Mouse (Mus musculus): ENCODE measurements around the gene Slc45a3. TPM values are rescaled to one million over a fixed set of nuclear protein-coding genes. Genes with fewer than 3 reads are reported as not detected.

Slc45a3 gene
- polyA plus RNA-seq, 1 experiment from 2014 or later = 12.9 TPM

DNA sequence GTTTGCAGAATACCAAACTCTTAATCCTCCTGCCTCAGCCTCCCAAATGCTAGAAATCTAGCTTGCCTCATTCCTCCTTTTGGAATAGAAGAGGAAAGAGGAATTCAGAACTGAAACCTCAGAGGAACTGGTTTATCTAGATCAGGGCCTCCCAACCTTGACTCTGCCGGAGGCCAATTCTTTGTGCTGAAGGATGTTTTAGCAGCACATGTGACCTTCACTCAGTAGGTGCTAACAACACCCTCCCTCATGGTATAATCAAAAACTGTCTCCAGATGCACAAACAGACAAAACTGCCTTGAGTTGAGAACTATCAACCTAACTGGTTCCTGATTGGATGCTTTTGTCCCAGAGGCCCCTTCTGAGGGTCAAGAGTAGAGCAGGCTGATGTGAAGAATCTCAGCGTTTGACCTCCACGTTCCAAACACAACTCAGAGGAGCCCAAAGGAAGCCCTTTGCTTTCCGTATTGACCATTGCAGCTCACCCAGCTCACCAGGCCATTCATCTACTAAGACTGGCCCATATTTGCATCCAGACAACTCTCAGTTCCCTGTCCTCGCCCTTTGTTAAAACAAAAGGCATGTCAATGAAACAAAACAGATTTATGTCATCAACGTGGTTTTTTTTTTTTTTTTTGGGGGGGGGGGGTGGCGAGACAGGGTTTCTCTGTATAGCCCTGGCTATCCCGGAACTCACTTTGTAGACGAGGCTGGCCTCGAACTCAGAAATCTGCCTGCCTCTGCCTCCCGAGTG, 16.1 kb upstream of the Slc45a3 start:
- WGBS = 88% methylated on average over 11 of the region's 11 CpGs

DNA sequence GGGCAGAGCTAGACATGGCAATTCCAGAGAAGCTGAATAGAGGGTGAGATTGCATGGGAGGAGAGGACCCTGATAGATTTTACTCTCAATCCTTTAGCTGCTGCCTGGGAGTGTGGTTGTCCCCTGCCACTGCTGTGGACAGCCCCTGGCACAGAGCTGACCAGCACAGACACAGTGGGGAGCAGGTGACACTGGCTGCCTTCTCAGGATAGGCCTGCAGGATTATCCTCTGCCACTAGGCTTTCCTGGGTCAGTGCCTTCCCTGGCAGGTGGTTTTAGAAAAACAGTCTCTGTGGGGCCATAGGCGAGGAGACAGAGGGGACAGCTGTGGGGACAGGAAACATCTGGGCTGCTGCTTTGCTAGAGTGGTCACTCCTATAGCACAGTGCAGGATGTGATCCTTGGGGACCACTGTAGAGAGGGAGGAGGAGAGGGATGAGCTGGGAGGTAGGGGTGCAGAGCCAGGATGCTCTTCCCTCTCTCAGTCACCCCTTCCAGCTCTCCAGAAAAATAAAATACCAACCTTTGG, 14.7 kb upstream of the Slc45a3 start:
- WGBS = 58% methylated on average over 1 of the region's 1 CpGs

More for the DNA sequence above, 16.1 kb upstream of the Slc45a3 start:
- no peak overlapping the region for H3K27ac ChIP-seq
- no peaks in the 10 kb centered on the region for H3K36me3 ChIP-seq
- no peaks in the 10 kb centered on the region for H3K9me3 ChIP-seq
- no peak overlapping the region for H3K4me3 ChIP-seq (replicated peaks)
- no peaks in the 10 kb centered on the region for H3K27me3 ChIP-seq
- peaks cover 10% of the 10 kb centered on the region for H3K4me1 ChIP-seq (replicated peaks)
- no peak for ATAC-seq
- no peak overlapping the region for H3K4me2 ChIP-seq (replicated peaks)
- no peak overlapping the region for H3K9ac ChIP-seq (replicated peaks)

DNA sequence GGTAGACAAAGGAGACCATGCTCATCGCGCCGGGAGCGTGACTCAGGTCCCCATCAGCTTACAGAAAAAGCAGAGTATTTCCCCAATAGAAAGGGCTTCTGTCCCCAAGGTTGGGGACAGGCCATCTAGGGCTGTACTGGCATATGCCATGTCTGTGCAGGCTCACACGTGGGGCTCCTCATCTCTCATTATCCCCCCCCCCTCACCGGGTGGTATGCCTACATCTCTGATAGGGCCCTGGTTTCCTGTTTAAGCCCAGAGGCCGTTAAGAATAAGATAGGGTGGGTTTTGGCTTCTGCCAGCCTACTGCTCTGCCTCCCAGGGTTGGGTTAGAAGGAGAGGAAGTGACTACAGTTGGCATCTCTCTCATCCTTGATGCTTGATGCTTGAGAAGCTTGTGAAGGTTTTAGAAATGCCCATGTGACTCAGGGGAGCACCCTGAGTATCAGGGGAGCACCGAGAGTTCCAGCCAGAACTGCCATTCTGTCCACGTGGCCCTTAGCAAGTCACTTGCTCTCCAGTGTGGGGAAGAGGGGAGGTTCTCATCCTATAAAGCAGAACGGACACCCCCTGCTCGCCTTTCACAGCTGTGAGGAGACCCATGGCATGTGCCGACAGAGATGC, 8.4 kb upstream of the Slc45a3 start:
- Histone ChIP-seq H3K4me3 (replicated peaks) (no peak overlapping the region), H3K4me2 (replicated peaks) (no peak overlapping the region), H3K9ac (replicated peaks) (no peak overlapping the region), H3K9me3 (no peaks in the 10 kb centered on the region), H3K36me3 (no peaks in the 10 kb centered on the region), H3K27me3 (0 out of 2 replicates have a peak, but pooled peaks cover 8% of the 10 kb centered on the region), H3K27ac (no peak overlapping the region), H3K4me1 (replicated peaks) (no peaks in the 10 kb centered on the region)
- ATAC-seq = no peak
- 84% methylated on average over 12 of the region's 12 CpGs for WGBS

More for the DNA sequence above, 14.7 kb upstream of the Slc45a3 start:
- Histone ChIP-seq H3K9me3 (no peaks in the 10 kb centered on the region), H3K4me1 (replicated peaks) (peaks cover 10% of the 10 kb centered on the region), H3K4me2 (replicated peaks) (no peak overlapping the region), H3K9ac (replicated peaks) (no peak overlapping the region), H3K27ac (no peak overlapping the region), H3K36me3 (no peaks in the 10 kb centered on the region), H3K4me3 (replicated peaks) (no peak overlapping the region), H3K27me3 (no peaks in the 10 kb centered on the region)
- ATAC-seq = no peak

DNA sequence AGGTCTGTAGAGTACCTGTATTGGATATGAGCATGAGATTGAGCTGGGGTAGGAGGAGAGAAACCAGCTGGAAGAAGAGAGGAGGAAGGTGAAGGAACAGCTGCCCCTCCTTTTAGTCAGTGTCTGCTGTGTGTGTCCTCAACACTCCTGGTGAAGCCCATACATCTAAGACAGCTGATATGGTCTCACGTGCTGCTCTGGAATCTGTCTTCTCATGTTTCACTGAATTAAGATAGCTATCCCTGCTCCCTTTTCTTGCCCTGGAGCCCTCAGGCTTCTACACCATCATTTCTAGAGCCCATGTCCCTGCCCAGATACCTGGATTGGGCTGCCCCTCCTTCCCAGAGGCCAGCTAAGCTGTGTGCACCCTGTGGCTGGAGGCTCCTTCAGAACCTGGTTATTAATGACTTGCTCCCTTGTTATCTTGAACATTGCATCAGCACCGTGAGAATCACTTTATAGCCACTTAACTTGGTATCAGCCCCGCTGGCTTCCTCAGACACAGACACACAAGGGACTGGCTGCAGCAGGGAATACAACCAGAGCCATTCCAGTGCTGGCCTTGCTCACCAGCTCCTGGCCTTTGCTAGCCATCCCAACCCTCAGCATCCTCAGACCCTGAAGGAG, 7.5 kb upstream of the Slc45a3 start:
- 0 out of 2 replicates have a peak, but pooled peaks cover 14% of the 10 kb centered on the region for H3K27me3 ChIP-seq
- no peaks in the 10 kb centered on the region for H3K36me3 ChIP-seq
- H3K4me2 ChIP-seq (replicated peaks) = no peak overlapping the region
- WGBS = 59% methylated on average over 3 of the region's 3 CpGs
- H3K4me3 ChIP-seq (replicated peaks) = no peak overlapping the region
- H3K4me1 ChIP-seq (replicated peaks) = no peaks in the 10 kb centered on the region
- no peak overlapping the region for H3K9ac ChIP-seq (replicated peaks)
- no peaks in the 10 kb centered on the region for H3K9me3 ChIP-seq
- no peak overlapping the region for H3K27ac ChIP-seq
- no peak for ATAC-seq

DNA sequence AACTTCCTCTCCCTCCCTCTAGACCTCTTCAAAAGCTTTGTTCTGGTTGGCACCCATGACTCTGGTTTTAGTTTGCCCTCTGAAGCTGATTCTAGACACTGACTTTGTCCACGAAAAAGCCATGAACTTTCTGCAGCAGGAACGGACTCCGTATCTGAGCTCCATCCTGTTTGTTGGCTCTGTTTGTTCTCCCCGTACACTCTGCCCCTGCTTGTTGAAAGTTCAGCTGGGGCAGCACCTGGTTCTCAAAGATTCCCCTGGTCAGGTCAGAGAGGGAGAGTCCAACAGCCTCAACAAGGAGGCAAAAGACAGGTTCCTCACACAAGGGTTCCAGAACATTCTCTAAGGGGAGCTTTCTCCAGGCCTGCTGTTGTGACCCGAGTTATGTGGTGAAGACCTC, 5.4 kb upstream of the Slc45a3 start:
- WGBS = 86% methylated on average over 5 of the region's 5 CpGs
- ATAC-seq = no peak
- H3K4me1 ChIP-seq (replicated peaks) = peaks cover 4% of the 10 kb centered on the region
- H3K9me3 ChIP-seq = no peaks in the 10 kb centered on the region
- no peak overlapping the region for H3K4me2 ChIP-seq (replicated peaks)
- no peaks in the 10 kb centered on the region for H3K36me3 ChIP-seq
- H3K4me3 ChIP-seq (replicated peaks) = no peak overlapping the region
- no peak overlapping the region for H3K9ac ChIP-seq (replicated peaks)
- no peak overlapping the region for H3K27ac ChIP-seq
- H3K27me3 ChIP-seq = peaks cover 30% of the 10 kb centered on the region; the same call in 1 of the 2 replicates

DNA sequence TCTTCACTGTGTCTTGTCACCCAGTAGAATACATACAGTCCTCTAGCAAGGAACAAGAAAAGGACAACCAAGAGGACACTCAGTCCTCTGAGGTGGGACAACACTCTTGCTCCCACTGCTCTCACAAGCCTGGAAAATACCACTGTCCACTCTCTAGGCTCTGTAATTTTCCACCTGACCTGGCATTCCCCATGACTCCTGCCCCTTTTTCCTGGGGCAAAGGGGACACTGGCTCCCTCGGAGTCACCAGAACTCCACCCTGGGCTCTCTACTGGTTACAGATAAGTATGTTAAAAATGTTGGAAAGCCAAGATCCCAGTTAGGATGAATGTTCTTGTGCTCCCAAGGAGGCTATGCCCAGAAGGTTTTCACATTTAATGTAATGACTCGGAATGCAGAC, 1.8 kb upstream of the Slc45a3 start:
- Histone ChIP-seq H3K9me3 (no peaks in the 10 kb centered on the region), H3K9ac (replicated peaks) (no peak overlapping the region), H3K27ac (no peak overlapping the region), H3K27me3 (peaks cover 47% of the 10 kb centered on the region), H3K36me3 (no peaks in the 10 kb centered on the region), H3K4me1 (replicated peaks) (peaks cover 27% of the 10 kb centered on the region), H3K4me3 (replicated peaks) (no peak overlapping the region), H3K4me2 (replicated peaks) (no peak overlapping the region)
- WGBS = 62% methylated on average over 2 of the region's 2 CpGs
- no peak for ATAC-seq

DNA sequence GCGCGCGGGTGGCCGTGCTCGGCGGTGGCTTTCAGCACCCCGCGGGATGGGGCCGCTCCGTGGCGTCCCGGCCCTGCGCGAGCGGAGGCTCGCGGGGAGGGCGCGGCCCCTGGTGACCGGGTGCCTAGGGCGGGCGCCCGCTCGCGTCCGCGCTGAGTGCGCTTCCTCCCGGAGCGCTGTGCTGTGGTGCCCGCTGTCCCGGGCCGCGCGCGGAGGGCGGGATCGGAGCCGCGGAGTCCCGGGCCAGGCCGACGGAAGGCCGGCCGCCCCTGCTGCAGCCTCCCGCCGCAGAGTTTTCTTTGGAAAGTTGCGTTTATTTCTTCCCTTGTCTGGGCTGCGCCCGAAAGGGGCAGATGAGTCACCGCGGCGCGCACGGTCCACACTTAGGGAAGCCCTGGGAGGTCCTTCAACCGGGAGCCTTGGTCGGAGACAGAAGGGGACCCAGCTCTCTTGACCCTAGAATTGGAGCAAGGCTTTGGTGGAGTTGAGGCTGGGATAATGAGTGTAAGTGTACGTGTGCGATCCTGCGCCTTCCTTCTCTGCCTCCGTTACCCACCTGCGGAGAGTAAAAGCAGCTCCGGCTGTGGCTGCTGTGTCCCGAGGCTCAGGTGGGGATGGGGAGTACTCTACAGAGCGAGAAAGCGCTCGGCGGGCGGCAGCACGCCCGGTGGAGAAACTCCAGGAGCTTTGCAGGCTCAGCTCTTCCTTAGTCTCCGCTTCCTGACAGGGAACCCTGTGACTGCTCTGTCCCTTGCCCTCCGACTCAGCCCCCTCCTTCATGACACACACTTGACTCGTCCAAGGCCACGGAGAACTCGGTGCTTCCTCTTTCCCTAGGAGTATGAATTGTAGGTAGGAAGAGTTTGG, 551 bp downstream of the Slc45a3 start:
- Histone ChIP-seq H3K9me3 (no peaks in the 10 kb centered on the region), H3K9ac (replicated peaks) (peak overlapping the region; percentile 72), H3K27me3 (peaks cover 38% of the 10 kb centered on the region), H3K4me1 (replicated peaks) (peaks cover 48% of the 10 kb centered on the region), H3K36me3 (no peaks in the 10 kb centered on the region), H3K4me2 (replicated peaks) (peak overlapping the region; percentile 78), H3K4me3 (replicated peaks) (peak overlapping the region; percentile 61), H3K27ac (no peak overlapping the region; the same call in 1 of the 2 replicates)
- peak; percentile 75 for ATAC-seq
- WGBS = under 1% methylated on average over 72 of the region's 76 CpGs

DNA sequence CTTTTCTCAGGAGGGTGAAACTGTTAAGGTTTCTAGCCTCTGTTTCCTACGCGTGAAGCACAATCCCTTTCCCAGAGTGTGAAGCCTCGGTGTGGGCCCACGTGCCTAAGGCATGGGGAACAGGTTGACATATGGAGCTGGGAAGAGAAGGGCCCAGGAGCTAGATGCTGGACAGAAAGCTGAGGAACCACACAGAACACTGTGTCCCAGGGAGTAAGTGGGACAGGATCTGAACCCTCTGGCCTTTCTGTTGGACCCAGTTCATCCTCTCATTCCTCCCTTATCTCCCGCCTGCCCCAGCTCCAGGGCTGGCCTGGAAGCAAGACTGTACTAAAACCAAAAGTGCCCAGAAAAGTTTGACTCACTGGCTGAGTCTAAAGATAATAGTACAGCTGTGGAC, 1.3 kb downstream of the Slc45a3 start:
- Histone ChIP-seq H3K4me2 (replicated peaks) (peak overlapping the region; percentile 78), H3K27me3 (peaks cover 38% of the 10 kb centered on the region), H3K4me1 (replicated peaks) (peaks cover 56% of the 10 kb centered on the region), H3K9me3 (no peaks in the 10 kb centered on the region), H3K4me3 (replicated peaks) (peak overlapping the region; percentile 61), H3K9ac (replicated peaks) (peak overlapping the region; percentile 72), H3K36me3 (no peaks in the 10 kb centered on the region), H3K27ac (0 out of 2 replicates have a peak overlapping the region, but pooled peaks have one; percentile 35)
- WGBS = 14% methylated on average over 5 of the region's 5 CpGs
- no peak for ATAC-seq

DNA sequence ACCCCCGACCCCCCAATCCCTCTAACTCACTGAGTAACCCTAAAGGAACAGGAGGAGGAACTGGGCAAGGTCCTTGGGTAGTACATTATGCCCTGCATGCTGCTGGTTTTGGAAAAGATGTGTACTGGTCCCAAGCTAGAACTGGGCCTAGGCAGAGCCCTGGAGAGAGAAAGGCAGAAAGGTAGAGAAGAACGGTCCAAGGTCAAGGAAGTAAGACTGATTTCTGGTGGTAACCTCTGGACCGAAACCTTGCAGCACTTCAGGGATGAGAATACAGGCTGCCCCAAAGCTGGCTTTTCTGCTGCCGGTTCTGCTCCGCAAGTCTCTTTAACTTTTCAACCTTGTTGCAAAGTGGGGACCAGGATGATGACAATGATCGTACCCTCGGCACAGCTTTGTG, 1.8 kb downstream of the Slc45a3 start:
- peak overlapping the region; percentile 61 for H3K4me3 ChIP-seq (replicated peaks)
- no peak overlapping the region for H3K27ac ChIP-seq
- H3K4me2 ChIP-seq (replicated peaks) = peak overlapping the region; percentile 78
- no peak overlapping the region for H3K9ac ChIP-seq (replicated peaks)
- 58% methylated on average over 7 of the region's 7 CpGs for WGBS
- no peaks in the 10 kb centered on the region for H3K36me3 ChIP-seq
- H3K27me3 ChIP-seq = peaks cover 38% of the 10 kb centered on the region
- H3K4me1 ChIP-seq (replicated peaks) = peaks cover 58% of the 10 kb centered on the region
- no peaks in the 10 kb centered on the region for H3K9me3 ChIP-seq
- no peak for ATAC-seq

DNA sequence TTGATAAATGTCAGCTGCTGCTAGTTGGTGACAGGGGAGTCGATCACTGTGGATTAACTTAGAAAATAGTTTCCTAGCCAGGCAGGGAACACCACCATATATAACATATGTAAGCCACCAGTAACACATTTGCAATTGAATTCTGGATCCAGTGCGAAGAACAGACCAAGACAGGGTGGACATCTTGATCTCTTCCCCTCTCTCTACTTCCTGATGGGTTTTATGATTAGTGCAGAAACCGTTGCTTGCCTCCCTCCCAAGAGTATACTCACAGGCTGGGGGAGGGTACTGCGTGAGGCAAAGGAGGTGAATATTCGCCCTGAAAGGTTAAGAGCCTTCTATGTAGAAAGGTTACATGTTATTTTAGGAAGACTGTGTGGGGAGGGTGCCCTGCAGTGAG, 3.1 kb downstream of the Slc45a3 start:
- ATAC-seq = no peak
- Histone ChIP-seq H3K9ac (replicated peaks) (peak overlapping the region; percentile 39; the same call in 1 of the 2 replicates), H3K27ac (no peak overlapping the region), H3K27me3 (peaks cover 27% of the 10 kb centered on the region), H3K4me3 (replicated peaks) (peak overlapping the region; percentile 20), H3K36me3 (no peaks in the 10 kb centered on the region), H3K4me1 (replicated peaks) (peaks cover 70% of the 10 kb centered on the region), H3K9me3 (no peaks in the 10 kb centered on the region), H3K4me2 (replicated peaks) (peak overlapping the region; percentile 45)
- 33% methylated on average over 5 of the region's 5 CpGs for WGBS

DNA sequence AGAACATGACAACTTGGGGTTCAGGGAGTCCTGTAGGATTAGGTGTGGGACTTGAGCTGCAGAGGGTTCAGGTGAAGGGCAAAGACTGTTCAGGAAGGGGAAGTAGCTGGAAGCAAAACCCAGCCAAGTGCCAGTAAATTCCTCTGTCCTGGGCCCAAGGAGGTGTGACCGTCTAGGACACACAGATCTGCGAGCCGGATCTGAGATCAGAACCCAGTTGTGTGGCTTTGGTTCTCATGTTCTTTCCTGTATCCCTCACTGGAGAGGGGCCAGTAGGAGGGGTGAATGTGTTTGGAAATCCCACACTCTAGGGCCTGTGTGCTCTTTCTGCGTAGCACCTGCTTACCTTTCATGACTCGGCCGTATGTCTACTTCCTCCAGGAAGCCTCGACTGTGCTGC, 4.6 kb downstream of the Slc45a3 start:
- Histone ChIP-seq H3K4me3 (replicated peaks) (no peak overlapping the region), H3K36me3 (no peaks in the 10 kb centered on the region), H3K4me2 (replicated peaks) (peak overlapping the region; percentile 45), H3K27me3 (peaks cover 17% of the 10 kb centered on the region), H3K9ac (replicated peaks) (no peak overlapping the region), H3K27ac (no peak overlapping the region), H3K4me1 (replicated peaks) (peaks cover 82% of the 10 kb centered on the region), H3K9me3 (no peaks in the 10 kb centered on the region)
- no peak for ATAC-seq
- WGBS = 75% methylated on average over 7 of the region's 7 CpGs
